Mouse (Mus musculus): ENCODE results near the gene Irf2bp2. TPM values are rescaled to one million over a fixed set of nuclear protein-coding genes. Genes with fewer than 3 reads are reported as not detected.

The Irf2bp2 gene
- 20.5 TPM for polyA plus RNA-seq (2014; fragmentation: Illumina TruSeq; extraction: RNeasy Lipid Tissue Mini Kit (QIAGEN cat#74804); ENCODE audit: low replicate concordance)

GRCm38 (mm10) chr8:126593889-126594480 is at the start of gene Irf2bp2:
TSS of gene Irf2bp2 (minus strand) at chr8:126593986.

Other genes starting within 250 kb of the Irf2bp2 start
- 60.6 TPM for gene Coa6, start 171.5 kb downstream of the Irf2bp2 start, polyA plus RNA-seq (2014; fragmentation: Illumina TruSeq; extraction: RNeasy Lipid Tissue Mini Kit (QIAGEN cat#74804); ENCODE audit: low replicate concordance)
- 3.8 TPM for gene Tarbp1, start 118.9 kb downstream of the Irf2bp2 start, polyA plus RNA-seq (2014; fragmentation: Illumina TruSeq; extraction: RNeasy Lipid Tissue Mini Kit (QIAGEN cat#74804); ENCODE audit: low replicate concordance)